Mouse (Mus musculus) liver, adult 2 months (tissue): ENCODE results near the gene Mark1.

Experiments used
- CTCF ChIP-seq: fragments of 200-500 bp; IDR thresholded peaks from 2 replicates; pipeline ENCODE4 v1.5.1; 2011; ENCODE audit warnings: low read depth, low read length, control low read depth
- POLR2A ChIP-seq: fragments of 200-500 bp; IDR thresholded peaks from 2 replicates; pipeline ENCODE4 v1.6.1; 2011; ENCODE audit warnings: low read length, control low read depth; ENCODE audit not compliant: insufficient read depth; ENCODE audit errors: extremely low read depth

DNA sequence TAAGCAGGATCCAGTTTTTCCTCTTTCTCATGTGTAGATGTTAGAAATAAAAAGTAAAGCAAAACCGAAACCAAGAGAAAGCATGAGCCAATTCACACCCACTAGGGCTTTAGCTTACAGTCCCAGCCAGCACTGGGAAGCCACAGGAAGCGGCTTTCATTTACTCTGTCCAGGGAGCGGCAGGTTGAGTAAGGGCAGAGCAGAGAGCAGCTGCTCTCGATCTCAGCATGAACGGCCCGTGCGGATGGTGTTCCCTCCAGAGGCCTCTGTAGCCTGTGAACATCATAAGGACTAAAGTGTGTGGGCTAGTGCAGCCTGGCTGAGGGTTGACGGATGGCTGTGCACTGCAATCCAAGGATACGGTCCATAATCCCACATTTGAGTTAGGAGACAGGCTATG is 90.8 kb downstream of the Mark1 start:
- TF ChIP-seq POLR2A = no peak
- TF ChIP-seq CTCF = no peak
